Mouse (Mus musculus) cortical plate, adult 2 months (tissue): ENCODE measurements at regions not wholly inside any gene's neighbourhood (a gene's known extent, or its start where the extent isn't known, plus 50 kb on each side); places are given as distances from the start of the nearest gene placed in this dataset.

ENCODE experiments used
- H3K27ac ChIP-seq: fragments of 200-500 bp; 2 replicates; pipeline ENCODE4 v1.5.1; 2012; ENCODE audit warnings: low read length, control low read depth, inconsistent platforms; ENCODE audit not compliant: insufficient read depth
- H3K4me1 ChIP-seq: fragments of 200-500 bp; 2 replicates; pipeline ENCODE4 v1.6.1; 2011; ENCODE audit warnings: low read length; ENCODE audit not compliant: control insufficient read depth, insufficient read depth
- H3K4me3 ChIP-seq: fragments of 200-500 bp; 2 replicates; pipeline ENCODE4 v1.5.1; 2011; ENCODE audit warnings: mild to moderate bottlenecking, low read length, control low read depth; ENCODE audit not compliant: insufficient read depth
- CTCF ChIP-seq: fragments of 200-500 bp; IDR thresholded peaks from 2 replicates; pipeline ENCODE4 v1.5.1; 2011; ENCODE audit warnings: mild to moderate bottlenecking, control low read depth, low read length; ENCODE audit not compliant: insufficient read depth; ENCODE audit errors: extremely low read depth
- POLR2A ChIP-seq: fragments of 200-500 bp; IDR thresholded peaks from 2 replicates; pipeline ENCODE4 v1.6.1; 2011; ENCODE audit warnings: mild to moderate bottlenecking, low read length, control low read depth; ENCODE audit not compliant: insufficient read depth; ENCODE audit errors: extremely low read depth

GRCm38 (mm10) chr6:51258304-51258703 is 174.2 kb upstream of the Nfe2l3 start:
- Histone ChIP-seq H3K27ac (no peak overlapping the region), H3K4me3 (no peak overlapping the region), H3K4me1 (no peaks in the 10 kb centered on the region)
- TF ChIP-seq POLR2A: no peak
- TF ChIP-seq CTCF: no peak

GRCm38 (mm10) chr6:51263595-51263994 is 168.9 kb upstream of the Nfe2l3 start:
- Histone ChIP-seq H3K4me3 (no peak overlapping the region), H3K27ac (no peak overlapping the region), H3K4me1 (no peaks in the 10 kb centered on the region)
- no peak for TF ChIP-seq POLR2A
- TF ChIP-seq CTCF: no peak

GRCm38 (mm10) chr6:51265329-51265728 is 167.1 kb upstream of the Nfe2l3 start:
- TF ChIP-seq POLR2A: no peak
- TF ChIP-seq CTCF: no peak

GRCm38 (mm10) chr6:51266721-51267120 is 165.7 kb upstream of the Nfe2l3 start:
- no peak for TF ChIP-seq CTCF
- no peak for TF ChIP-seq POLR2A
- Histone ChIP-seq H3K4me3 (no peak overlapping the region), H3K27ac (no peak overlapping the region), H3K4me1 (peaks cover 1% of the 10 kb centered on the region; the same call in 1 of the 2 replicates)

More at GRCm38 (mm10) chr6:51265329-51265728, 167.1 kb upstream of the Nfe2l3 start:
- Histone ChIP-seq H3K27ac (no peak overlapping the region), H3K4me1 (peaks cover 1% of the 10 kb centered on the region; the same call in 1 of the 2 replicates), H3K4me3 (no peak overlapping the region)

GRCm38 (mm10) chr6:51267888-51268287 is 164.6 kb upstream of the Nfe2l3 start:
- Histone ChIP-seq H3K27ac (no peak overlapping the region), H3K4me3 (no peak overlapping the region), H3K4me1 (peaks cover 1% of the 10 kb centered on the region; the same call in 1 of the 2 replicates)
- no peak for TF ChIP-seq CTCF
- no peak for TF ChIP-seq POLR2A

- Histone ChIP-seq H3K4me3 (no peak overlapping the region), H3K4me1 (peaks cover 1% of the 10 kb centered on the region; the same call in 1 of the 2 replicates), H3K27ac (no peak overlapping the region)
- no peak for TF ChIP-seq CTCF
- no peak for TF ChIP-seq POLR2A
Measured at GRCm38 (mm10) chr6:51268931-51269330, 163.5 kb upstream of the Nfe2l3 start.

- Histone ChIP-seq H3K4me3 (peak overlapping the region; percentile 33; the same call in 1 of the 2 replicates), H3K4me1 (peaks cover 1% of the 10 kb centered on the region; the same call in 1 of the 2 replicates), H3K27ac (no peak overlapping the region)
- TF ChIP-seq CTCF: no peak
- no peak for TF ChIP-seq POLR2A
Measured at GRCm38 (mm10) chr6:51269617-51270016, 162.9 kb upstream of the Nfe2l3 start.

- TF ChIP-seq POLR2A (no peak), CTCF (no peak)
- no peak overlapping the region for H3K27ac ChIP-seq
- H3K4me1 ChIP-seq: peaks cover 1% of the 10 kb centered on the region; the same call in 1 of the 2 replicates
- H3K4me3 ChIP-seq: peak overlapping the region; percentile 33
Measured at GRCm38 (mm10) chr6:51270216-51271127, 162.0 kb upstream of the Nfe2l3 start.

- peaks cover 1% of the 10 kb centered on the region; the same call in 1 of the 2 replicates for H3K4me1 ChIP-seq
- peak overlapping the region; percentile 33 for H3K4me3 ChIP-seq
- no peak for TF ChIP-seq CTCF
- no peak for TF ChIP-seq POLR2A
- no peak overlapping the region for H3K27ac ChIP-seq
Measured at GRCm38 (mm10) chr6:51271128-51271480, 161.4 kb upstream of the Nfe2l3 start.
